ENCODE assay signal across 9 mouse cellular contexts in genomic region chr13:69545019-69545418, GRCm38 (mm10). TPM values are rescaled to one million over a fixed set of nuclear protein-coding genes. Genes with fewer than 3 reads are reported as not detected.
DNase-seq lines count a peak whose midpoint lies in the region; ATAC-seq and TF ChIP-seq lines count a peak whose summit lies in the region.
"Had no signal": no experiment of that assay in that cellular context is flagged by ENCODE, and none has a peak within 500 bp of the region (broad histone marks: within the 10 kb centered on the region; RNA-seq: fewer than 3 reads in every experiment).

No protein-coding gene starts in this region.

- no peaks in the 10 kb centered on the region for H3K9me3 ChIP-seq in kidney, postnatal 0 days (replicated peaks; ENCODE audit: low read length)
- no peaks in the 10 kb centered on the region for H3K9me3 ChIP-seq in midbrain, embryonic 16.5 days (replicated peaks; ENCODE audit: control insufficient read depth, low read length, poor library complexity, severe bottlenecking)
- H3K9me3 ChIP-seq: heart, embryonic 15.5 days had no signal

- 33% methylated on average over 3 of the region's 3 CpGs for WGBS in kidney, postnatal 0 days
- 25% methylated on average over 3 of the region's 3 CpGs for WGBS in midbrain, embryonic 16.5 days

- DNase-seq in adrenal gland, postnatal 14 days = peak; percentile 58
- DNase-seq in adrenal gland, adult 8-10 months = no peak
- DNase-seq in urinary bladder, postnatal 25 days (ENCODE audit: low spot score) = peak; percentile 32
- DNase-seq in urinary bladder, adult 2 months (ENCODE audit: low spot score) = no peak
- DNase-seq in kidney, postnatal 0 days (ENCODE audit: low spot score) = peak; percentile 70
- DNase-seq in Muller cell, postnatal 12 days (ENCODE audit: inconsistent ontology term) = no peak
- DNase-seq in c-Kit-positive CD71-positive TER-119-positive erythroid progenitor cells, embryonic 14.5 days (ENCODE audit: low spot score) = no peak

- no peaks in the 10 kb centered on the region for H3K36me3 ChIP-seq in kidney, postnatal 0 days (ENCODE audit: insufficient read depth, low read length)
- no peaks in the 10 kb centered on the region for H3K36me3 ChIP-seq in midbrain, embryonic 16.5 days (ENCODE audit: control insufficient read depth, insufficient read depth, low read length)
- H3K36me3 ChIP-seq: heart, embryonic 15.5 days had no signal

- H3K4me2 ChIP-seq in kidney, postnatal 0 days (ENCODE audit: low read length) = no peak overlapping the region
- H3K4me2 ChIP-seq in midbrain, embryonic 16.5 days (ENCODE audit: low read length) = no peak overlapping the region

- TF ChIP-seq CTCF in kidney, postnatal 0 days (IDR thresholded peaks at IDR 0.05; ENCODE audit: low read depth) = peak; percentile 66

- peaks cover 20% of the 10 kb centered on the region for H3K4me1 ChIP-seq in kidney, postnatal 0 days (replicated peaks; ENCODE audit: insufficient read depth, low read length)
- peaks cover 15% of the 10 kb centered on the region for H3K4me1 ChIP-seq in midbrain, embryonic 16.5 days (ENCODE audit: control insufficient read depth, insufficient read depth, low read length)

- H3K27ac ChIP-seq in kidney, postnatal 0 days = no peak overlapping the region
- no peak overlapping the region for H3K27ac ChIP-seq in midbrain, embryonic 16.5 days (ENCODE audit: low read length)
- H3K27ac ChIP-seq: heart, embryonic 15.5 days had no signal

- ATAC-seq in kidney, postnatal 0 days (replicated peaks; ENCODE audit: low FRiP score, low read depth) = no peak
- 0 out of 2 replicates have a peak, but pooled peaks have one; percentile 16 for ATAC-seq in midbrain, embryonic 16.5 days

- no peak overlapping the region for H3K9ac ChIP-seq in kidney, postnatal 0 days (ENCODE audit: low read depth, low read length)
- no peak overlapping the region for H3K9ac ChIP-seq in midbrain, embryonic 16.5 days (ENCODE audit: low read depth, low read length)
- H3K9ac ChIP-seq: heart, embryonic 15.5 days had no signal

- H3K4me3 ChIP-seq in kidney, postnatal 0 days (replicated peaks; ENCODE audit: low read depth, low read length) = no peak overlapping the region
- H3K4me3 ChIP-seq in midbrain, embryonic 16.5 days (ENCODE audit: low read depth, low read length) = no peak overlapping the region

- H3K27me3 ChIP-seq in kidney, postnatal 0 days (ENCODE audit: insufficient read depth, low read length) = no peaks in the 10 kb centered on the region
- H3K27me3 ChIP-seq in midbrain, embryonic 16.5 days (ENCODE audit: control insufficient read depth, insufficient read depth, low read depth, low read length) = no peaks in the 10 kb centered on the region

RNA-seq across cellular contexts. Expression of gene Tent4a, which starts 10.6 kb away (rescaled TPM):
- 21.1 and 21.6 TPM in 2 replicates for total RNA-seq in adrenal gland, postnatal 14 days (2021)
- total RNA-seq in adrenal gland, adult 8-10 months (2022) = 10 to 100 TPM; 22.6 to 24.5 (median 23.7) TPM
- polyA plus RNA-seq in urinary bladder, adult 2 months (2012; rRNA removed) = 13.9 and 15.5 TPM in 2 replicates
- polyA plus RNA-seq in kidney, postnatal 0 days (2015; fragmentation: Nextera tagmentation; extraction: Ambion mirVana) = 4.7 and 5.0 TPM in 2 replicates
- polyA plus RNA-seq in midbrain, embryonic 16.5 days (2015; fragmentation: Nextera tagmentation; extraction: Ambion mirVana) = 5.4 and 6.3 TPM in 2 replicates

RNA-seq across cellular contexts. Expression of gene Nsun2, which starts 11.5 kb away (rescaled TPM):
- total RNA-seq in adrenal gland, postnatal 14 days (2021) = 87.3 and 89.0 TPM in 2 replicates
- total RNA-seq in adrenal gland, adult 8-10 months (2022) = 10 to 100 TPM; 82.8 to 94.0 (median 84.4) TPM
- 59.3 and 67.8 TPM in 2 replicates for polyA plus RNA-seq in urinary bladder, adult 2 months (2012; rRNA removed)
- 82.0 and 86.6 TPM in 2 replicates for polyA plus RNA-seq in kidney, postnatal 0 days (2015; fragmentation: Nextera tagmentation; extraction: Ambion mirVana)
- polyA plus RNA-seq in midbrain, embryonic 16.5 days (2015; fragmentation: Nextera tagmentation; extraction: Ambion mirVana) = 67.9 and 70.2 TPM in 2 replicates

Comparison
In these comparisons a context has a peak if more than half of its experiments do, and no peak if none do; other contexts are left out.
1. DNase-seq: peak in adrenal gland, postnatal 14 days (single experiment), urinary bladder, postnatal 25 days (single experiment) and kidney, postnatal 0 days (single experiment); none in adrenal gland, adult 8-10 months (single experiment), urinary bladder, adult 2 months (single experiment), Muller cell, postnatal 12 days (single experiment) and c-Kit-positive CD71-positive TER-119-positive erythroid progenitor cells, embryonic 14.5 days (single experiment).